Mouse (Mus musculus) intestine, postnatal 0 days (tissue): ENCODE measurements around the gene Drg1. TPM values are rescaled to one million over a fixed set of nuclear protein-coding genes. Genes with fewer than 3 reads are reported as not detected.
A peak's percentile ranks its signal among the peaks of the same experiment; 100 is the strongest.

Experiments used
- ATAC-seq: fragments of 200-750 bp; cut with Nextera tagmentation; 2 replicates; pipeline ENCODE4 v1.8.0; 2017; ENCODE audit warnings: mild to moderate bottlenecking, moderate TSS enrichment, moderate library complexity
- H3K27ac ChIP-seq: fragments of 300-500 bp; sonication (generic); 2 replicates; pipeline ENCODE4 v1.5.1; 2014; ENCODE audit warnings: mild to moderate bottlenecking, low read depth, low read length, moderate library complexity
- H3K27me3 ChIP-seq: fragments of 300-500 bp; sonication (generic); replicated peaks from 2 replicates; pipeline ENCODE4 v1.6.1; 2014; ENCODE audit warnings: low read length, mixed read lengths; ENCODE audit not compliant: control insufficient read depth, insufficient read depth
- H3K36me3 ChIP-seq: fragments of 300-500 bp; sonication (generic); 2 replicates; pipeline ENCODE4 v1.6.1; 2014; ENCODE audit warnings: mild to moderate bottlenecking, moderate library complexity; ENCODE audit not compliant: control insufficient read depth, insufficient read depth
- H3K4me1 ChIP-seq: fragments of 300-500 bp; sonication (generic); replicated peaks from 2 replicates; pipeline ENCODE4 v1.6.1; 2014; ENCODE audit warnings: antibody characterized with exemption, low read length, mixed read lengths; ENCODE audit not compliant: control insufficient read depth, insufficient read depth
- H3K4me2 ChIP-seq: fragments of 300-500 bp; sonication (generic); replicated peaks from 2 replicates; pipeline ENCODE4 v1.6.1; 2014; ENCODE audit warnings: low read depth, mild to moderate bottlenecking, moderate library complexity
- H3K4me3 ChIP-seq: fragments of 300-500 bp; sonication (generic); 2 replicates; pipeline ENCODE4 v1.5.1; 2014; ENCODE audit warnings: low read depth, low read length
- H3K9ac ChIP-seq: fragments of 300-500 bp; sonication (generic); 2 replicates; pipeline ENCODE4 v1.6.1; 2014; ENCODE audit warnings: mild to moderate bottlenecking, low read depth, low read length
- H3K9me3 ChIP-seq: fragments of 300-500 bp; sonication (generic); 2 replicates; pipeline ENCODE4 v1.6.1; 2016; ENCODE audit warnings: mixed run types; ENCODE audit not compliant: control insufficient read depth
- CTCF ChIP-seq: sonication (generic); IDR thresholded peaks from 2 replicates; pipeline ENCODE4 v1.5.1; 2016; ENCODE audit warnings: low read depth, mild to moderate bottlenecking, control low read depth, antibody characterized with exemption, moderate library complexity
- WGBS: fragments of 180-500 bp; shearing (Covaris S2); extraction: QIAGEN DNeasy Blood & Tissue Kit; methylation state at CpG from one replicate; pipeline ENCODE4 v1.1.7; 2014; 5-methylcytosine and 5-hydroxymethylcytosine counted together
- polyA plus RNA-seq: library from polyadenylated mRNA; unstranded; fragments of >200 nt; fragmentation: Nextera tagmentation; extraction: Ambion mirVana; gene quantifications from 2 replicates; pipeline ENCODE4 v1.2.1, GENCODE M21; 2015

The Drg1 gene
- 85.5 and 93.7 TPM in 2 replicates for polyA plus RNA-seq

GRCm38 (mm10) chr11:3266079-3266685 is at the start of gene Drg1:
TSS of gene Drg1 (minus strand) at chr11:3266415.
- ATAC-seq, result peak; percentile 98
- Histone ChIP-seq H3K4me1 (no peaks in the 10 kb centered on the region; the same call in 1 of the 2 replicates), H3K9ac (peak within 1 kb of the TSS; percentile 96), H3K9me3 (no peaks in the 10 kb centered on the region), H3K36me3 (peaks cover 14% of the 10 kb centered on the region; the same call in 1 of the 2 replicates), H3K27ac (peak within 1 kb of the TSS; percentile 91), H3K4me2 (peak within 1 kb of the TSS; percentile 80), H3K4me3 (peak within 1 kb of the TSS; percentile 95), H3K27me3 (no peaks in the 10 kb centered on the region)
- under 1% methylated on average over 70 of the region's 72 CpGs for WGBS
- TF ChIP-seq CTCF, result peak; percentile 25; the same call in 1 of the 2 replicates

- WGBS, result 29% methylated on average over 2 of the region's 2 CpGs
Observed at GRCm38 (mm10) chr11:3314148-3314547, 47.9 kb upstream of the Drg1 start.

GRCm38 (mm10) chr11:3313294-3313693 is 47.1 kb upstream of the Drg1 start:
- Histone ChIP-seq H3K36me3 (peaks cover 29% of the 10 kb centered on the region), H3K9ac (no peak overlapping the region), H3K4me2 (no peak overlapping the region), H3K9me3 (no peaks in the 10 kb centered on the region), H3K4me1 (no peaks in the 10 kb centered on the region), H3K27me3 (no peaks in the 10 kb centered on the region), H3K4me3 (no peak overlapping the region), H3K27ac (no peak overlapping the region)
- 76% methylated on average over 1 of the region's 1 CpGs for WGBS
- TF ChIP-seq CTCF, result no peak
- 0 out of 2 replicates have a peak, but pooled peaks have one; percentile 8 for ATAC-seq

More at GRCm38 (mm10) chr11:3314148-3314547, 47.9 kb upstream of the Drg1 start:
- H3K9me3 ChIP-seq, result no peaks in the 10 kb centered on the region
- no peaks in the 10 kb centered on the region for H3K4me1 ChIP-seq
- H3K4me2 ChIP-seq, result no peak overlapping the region
- no peaks in the 10 kb centered on the region for H3K27me3 ChIP-seq
- no peak overlapping the region for H3K9ac ChIP-seq
- peaks cover 22% of the 10 kb centered on the region for H3K36me3 ChIP-seq
- H3K4me3 ChIP-seq, result no peak overlapping the region
- TF ChIP-seq CTCF, result peak; percentile 86
- no peak overlapping the region for H3K27ac ChIP-seq
- peak; percentile 49 for ATAC-seq

- Histone ChIP-seq H3K9me3 (no peaks in the 10 kb centered on the region), H3K36me3 (peaks cover 44% of the 10 kb centered on the region), H3K9ac (no peak overlapping the region), H3K27ac (no peak overlapping the region), H3K27me3 (no peaks in the 10 kb centered on the region), H3K4me1 (no peaks in the 10 kb centered on the region), H3K4me2 (no peak overlapping the region), H3K4me3 (no peak overlapping the region)
- no peak for ATAC-seq
- 80% methylated on average over 10 of the region's 10 CpGs for WGBS
- TF ChIP-seq CTCF, result no peak
Observed at GRCm38 (mm10) chr11:3311586-3312347, 45.6 kb upstream of the Drg1 start.

- Histone ChIP-seq H3K9me3 (no peaks in the 10 kb centered on the region), H3K27me3 (no peaks in the 10 kb centered on the region), H3K36me3 (peaks cover 52% of the 10 kb centered on the region), H3K4me1 (no peaks in the 10 kb centered on the region), H3K27ac (no peak overlapping the region), H3K4me3 (no peak overlapping the region), H3K9ac (no peak overlapping the region), H3K4me2 (no peak overlapping the region)
- no peak for ATAC-seq
- no peak for TF ChIP-seq CTCF
- 82% methylated on average over 10 of the region's 10 CpGs for WGBS
Observed at GRCm38 (mm10) chr11:3310789-3311585, 44.8 kb upstream of the Drg1 start.

GRCm38 (mm10) chr11:3309884-3310283 is 43.7 kb upstream of the Drg1 start:
- no peaks in the 10 kb centered on the region for H3K4me1 ChIP-seq
- no peak overlapping the region for H3K27ac ChIP-seq
- WGBS, result 93% methylated on average over 4 of the region's 4 CpGs
- no peaks in the 10 kb centered on the region for H3K27me3 ChIP-seq
- no peak overlapping the region for H3K4me3 ChIP-seq
- peaks cover 63% of the 10 kb centered on the region for H3K36me3 ChIP-seq
- no peak overlapping the region for H3K9ac ChIP-seq
- no peaks in the 10 kb centered on the region for H3K9me3 ChIP-seq
- TF ChIP-seq CTCF, result no peak
- ATAC-seq, result no peak
- no peak overlapping the region for H3K4me2 ChIP-seq
